Mouse (Mus musculus): ENCODE measurements around the gene Zbtb49. TPM values are rescaled to one million over a fixed set of nuclear protein-coding genes. Genes with fewer than 3 reads are reported as not detected.
A peak's percentile ranks its signal among the peaks of the same experiment; 100 is the strongest.

Zbtb49 gene
- 1 to 10 TPM; 6.8 to 7.0 TPM for total RNA-seq (2021)

DNA sequence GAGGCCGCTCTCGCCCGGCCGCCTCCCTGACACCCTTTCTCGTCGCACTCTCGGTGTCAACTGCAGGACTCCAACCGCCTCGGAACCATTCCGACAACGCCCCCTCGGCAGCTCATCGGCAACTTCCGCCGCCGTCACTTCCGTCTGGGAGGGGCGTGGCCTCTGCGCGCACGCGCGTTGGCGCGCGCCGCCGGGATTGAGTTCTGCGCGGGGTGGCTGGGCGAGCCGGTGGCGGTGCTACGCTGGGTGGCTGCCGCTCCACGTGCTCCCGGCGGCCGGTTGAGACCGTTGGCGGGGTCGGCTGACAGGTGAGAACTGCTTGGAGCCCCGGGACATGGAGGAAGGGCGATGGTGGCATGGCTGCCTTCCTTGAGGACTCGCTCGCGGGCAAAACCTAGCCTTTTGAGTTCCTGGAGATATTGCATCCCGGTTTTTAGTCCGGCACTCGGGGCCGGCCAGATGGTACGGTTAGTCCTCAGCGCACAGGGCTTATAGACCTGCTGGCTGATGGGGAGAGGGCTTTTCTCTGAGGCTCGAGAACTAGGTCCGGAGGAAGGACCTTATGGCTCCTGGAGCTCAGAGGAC is at the start of gene Zbtb49, which contains the start of gene Lyar:
Gene Zbtb49, minus strand, starts transcription at position 130 of the 585 bp plus-strand sequence.
Gene Lyar, plus strand, starts transcription at position 143 of the 585 bp plus-strand sequence.
- intact Hi-C loops (cut with DNase I) = no loop called here
- peak; percentile 95 to 98 for DNase-seq

DNA sequence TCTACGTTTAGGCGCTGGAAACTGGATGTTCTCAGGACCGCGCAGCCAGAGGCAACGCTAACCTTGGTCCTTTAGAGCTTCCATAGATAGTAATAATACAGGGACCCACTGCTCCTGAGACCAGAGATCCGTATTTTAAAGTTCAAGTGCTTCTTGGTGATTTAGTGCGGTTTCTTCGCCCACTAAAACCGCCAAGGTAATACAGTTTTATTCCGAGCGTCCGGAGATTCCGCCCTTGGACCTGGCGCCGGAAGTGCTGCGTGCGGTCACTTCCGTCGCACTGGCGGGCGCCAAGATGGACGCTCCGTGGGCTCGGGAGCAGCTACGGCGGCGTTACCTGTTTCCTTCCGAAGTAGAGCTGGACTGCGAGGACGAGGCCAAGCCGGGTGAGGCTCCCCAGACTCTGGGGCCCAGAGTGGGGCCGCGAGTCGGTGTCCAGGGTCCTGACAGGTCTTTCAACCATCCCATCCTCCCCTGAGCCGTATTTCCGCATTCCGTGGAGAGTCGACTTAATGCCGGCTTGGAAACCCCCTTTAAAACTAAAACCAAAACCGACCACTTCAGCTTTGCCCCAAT is 39.9 kb upstream of the Zbtb49 start, which contains the start of gene Tmem128:
Gene Tmem128, plus strand, starts transcription at position 79 of the 576 bp plus-strand sequence.
- peak; percentile 77 to 81 for DNase-seq
- intact Hi-C loops (cut with DNase I) = no loop called here

DNA sequence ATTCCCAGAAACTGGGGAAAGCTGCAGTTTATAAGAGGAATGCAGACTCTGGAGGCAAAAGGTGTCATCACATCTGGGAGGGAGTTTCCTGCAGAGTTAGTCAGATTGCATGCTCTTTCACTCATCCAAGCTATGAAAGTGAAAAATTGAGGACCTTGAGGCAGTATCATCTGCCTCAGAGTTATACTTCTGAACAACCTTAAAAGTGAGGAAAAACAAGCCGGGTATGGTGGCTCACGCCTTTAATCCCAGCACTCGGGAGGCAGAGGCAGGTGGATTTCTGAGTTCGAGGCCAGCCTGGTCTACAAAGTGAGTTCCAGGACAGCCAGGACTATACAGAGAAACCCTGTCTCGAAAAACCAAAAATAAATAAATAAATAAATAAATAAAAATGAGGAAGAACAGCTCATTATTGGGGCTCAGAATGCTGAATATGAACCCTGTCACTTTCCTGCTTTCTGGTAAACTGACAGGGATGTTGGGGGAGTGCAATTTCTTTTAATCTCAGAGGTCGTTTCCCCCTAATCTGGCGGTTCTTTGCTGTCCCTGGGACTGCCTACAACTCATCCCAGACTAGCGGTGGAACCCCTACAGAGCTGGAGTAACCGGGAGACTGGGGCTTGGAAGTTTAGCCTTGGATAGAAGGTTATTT is 39.3 kb upstream of the Zbtb49 start:
- no peak for DNase-seq
- intact Hi-C loops (cut with DNase I) = no loop called here

DNA sequence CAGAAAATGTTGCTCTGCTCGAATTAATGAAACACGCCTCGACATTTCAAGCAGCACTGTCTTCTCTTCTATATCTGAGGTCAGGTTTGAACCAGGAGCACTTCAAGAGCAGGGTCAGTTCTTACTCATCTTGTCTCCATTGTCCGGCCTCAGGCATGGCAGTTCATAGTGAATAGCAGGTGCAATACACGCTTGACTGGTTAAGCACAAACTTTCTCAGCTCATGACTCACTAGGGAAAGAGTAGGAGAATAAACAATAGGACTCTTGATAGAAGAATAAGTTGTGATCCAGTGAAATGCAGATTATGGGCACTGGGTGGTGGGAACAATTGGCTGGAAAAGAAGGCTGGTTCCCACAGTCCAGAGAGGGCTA is 38.5 kb upstream of the Zbtb49 start:
- intact Hi-C loops (cut with DNase I) = no loop called here

DNA sequence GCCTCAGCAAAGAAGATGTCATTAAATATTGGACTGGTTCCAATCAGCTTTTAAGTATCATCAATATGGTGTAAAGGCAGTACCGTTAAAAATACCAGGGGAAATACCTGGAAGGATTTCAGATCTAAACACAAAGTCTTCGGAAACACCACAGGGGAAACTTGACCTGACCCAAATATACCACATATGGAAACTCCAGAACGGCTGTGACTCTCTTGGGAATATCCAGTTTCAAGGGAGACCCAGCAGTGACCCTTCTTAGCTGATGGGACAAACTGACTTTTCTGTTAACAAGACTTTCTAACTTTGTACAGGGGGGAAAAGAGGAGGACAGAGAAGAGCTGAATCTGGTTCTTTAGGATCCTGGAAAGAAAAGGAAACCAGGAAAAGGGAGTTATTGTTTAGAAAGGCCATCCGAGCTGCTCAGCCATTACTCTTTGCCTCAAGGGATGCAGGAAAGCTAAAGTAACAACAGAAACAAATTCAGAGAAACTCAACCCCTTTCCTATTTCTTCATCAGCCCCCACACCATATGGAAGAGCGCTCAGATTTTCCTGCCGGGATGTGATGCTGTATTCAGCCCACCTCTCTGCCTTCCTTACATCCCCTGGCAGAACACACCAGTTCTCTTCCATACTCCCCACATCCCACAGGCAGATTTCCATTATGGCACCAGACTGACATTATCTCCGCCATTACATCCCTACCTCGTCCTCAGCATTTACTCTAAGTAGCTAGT is 37.9 kb upstream of the Zbtb49 start:
- intact Hi-C loops (cut with DNase I) = no loop called here
- DNase-seq = no peak

More for the DNA sequence above, 38.5 kb upstream of the Zbtb49 start:
- DNase-seq = no peak

DNA sequence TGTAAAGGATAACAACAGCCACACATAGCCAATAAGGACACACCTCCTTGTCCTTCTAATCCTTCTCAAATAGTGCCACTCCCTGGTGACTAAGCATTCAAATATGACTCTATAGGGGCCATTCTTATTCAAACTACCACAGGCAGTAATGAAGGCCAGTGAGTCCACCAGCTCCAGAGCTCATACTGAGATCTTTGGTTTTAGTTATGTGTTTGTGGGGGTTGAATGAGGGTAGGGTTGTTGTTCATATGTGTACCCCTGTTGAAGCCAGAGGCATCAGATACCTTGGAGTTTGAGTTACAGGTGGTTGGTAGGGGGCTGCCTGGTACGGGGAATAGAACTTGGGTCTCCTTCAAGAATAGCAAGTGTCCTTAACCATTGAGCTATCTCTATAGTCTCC is 36.3 kb upstream of the Zbtb49 start:
- intact Hi-C loops (cut with DNase I) = no loop called here
- no peak for DNase-seq

DNA sequence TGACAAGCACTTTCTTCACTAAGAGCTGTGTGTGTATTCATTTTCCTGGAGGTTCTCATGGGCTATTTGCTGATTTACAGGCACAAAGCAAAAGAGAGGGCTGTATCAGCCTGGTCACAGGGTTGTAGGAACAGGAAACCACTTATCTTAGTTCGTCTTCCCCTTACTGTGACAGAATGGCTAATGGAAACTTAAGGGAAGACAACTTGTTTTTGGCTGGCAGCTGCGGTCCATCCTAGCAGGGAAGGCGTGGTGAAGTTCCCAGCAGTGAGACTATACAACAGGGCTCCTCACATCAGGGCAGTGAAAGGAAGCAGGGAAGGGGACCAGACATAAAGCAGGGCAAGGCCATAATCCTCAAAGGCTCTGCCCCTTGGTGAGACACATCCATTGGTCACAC is 35.4 kb upstream of the Zbtb49 start:
- intact Hi-C loops (cut with DNase I) = no loop called here
- DNase-seq = no peak

DNA sequence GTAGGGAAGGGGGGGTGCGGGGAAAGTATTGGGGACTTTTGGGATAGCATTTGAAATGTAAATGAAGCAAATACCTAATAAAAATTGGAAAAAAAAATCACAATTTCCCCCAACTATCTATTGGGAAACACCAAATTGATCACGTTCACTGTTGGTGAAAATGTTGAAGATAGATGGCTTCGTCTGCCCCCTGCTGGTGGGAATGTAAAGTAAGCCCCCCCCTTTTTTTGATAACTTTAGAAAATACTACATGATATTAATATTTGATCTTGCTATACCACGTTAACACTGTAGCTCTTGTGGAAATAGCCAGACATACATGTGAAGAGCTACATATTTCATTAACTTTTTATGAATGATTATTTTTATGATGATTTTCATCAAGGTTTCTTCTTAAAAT is 34.9 kb upstream of the Zbtb49 start:
- DNase-seq = no peak
- intact Hi-C loops (cut with DNase I) = no loop called here

DNA sequence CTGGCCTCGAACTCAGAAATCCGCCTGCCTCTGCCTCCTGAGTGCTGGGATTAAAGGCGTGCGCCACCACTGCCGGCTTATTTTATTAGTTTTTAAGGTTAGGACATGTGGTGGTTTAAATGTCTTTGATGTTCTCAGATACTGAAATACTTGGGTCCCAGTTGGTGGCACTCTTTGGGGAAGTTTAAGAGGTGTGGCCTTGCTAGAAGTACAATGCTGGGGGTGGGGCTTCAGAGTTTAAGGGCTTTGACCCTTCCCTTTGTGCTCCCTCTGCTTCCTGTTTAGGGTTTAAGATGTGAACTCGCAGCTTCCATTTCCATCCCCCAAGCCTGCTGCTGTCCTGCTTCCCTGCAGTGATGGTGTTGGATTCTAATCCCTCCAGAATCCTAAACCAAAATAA is 21.7 kb upstream of the Zbtb49 start:
- intact Hi-C loops (cut with DNase I) = no loop called here
- DNase-seq = no peak

DNA sequence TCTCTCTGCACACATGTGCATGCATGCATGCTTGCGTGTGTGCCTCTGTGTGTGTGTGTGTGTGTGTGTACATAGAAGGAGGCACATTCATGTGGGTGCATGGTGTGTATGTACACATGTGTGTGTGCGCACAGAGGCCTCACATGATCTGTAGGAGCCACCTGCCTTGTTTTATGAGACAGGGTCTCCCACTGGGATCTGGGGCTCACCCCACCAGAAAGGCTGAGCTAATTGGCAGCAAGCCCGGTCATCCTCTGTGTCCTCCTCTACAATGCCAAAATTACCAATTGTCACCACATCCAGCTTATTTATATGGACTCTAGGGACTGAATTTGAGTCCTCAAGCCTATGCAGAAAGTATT is 21.2 kb upstream of the Zbtb49 start:
- DNase-seq = no peak
- intact Hi-C loops (cut with DNase I) = no loop called here

DNA sequence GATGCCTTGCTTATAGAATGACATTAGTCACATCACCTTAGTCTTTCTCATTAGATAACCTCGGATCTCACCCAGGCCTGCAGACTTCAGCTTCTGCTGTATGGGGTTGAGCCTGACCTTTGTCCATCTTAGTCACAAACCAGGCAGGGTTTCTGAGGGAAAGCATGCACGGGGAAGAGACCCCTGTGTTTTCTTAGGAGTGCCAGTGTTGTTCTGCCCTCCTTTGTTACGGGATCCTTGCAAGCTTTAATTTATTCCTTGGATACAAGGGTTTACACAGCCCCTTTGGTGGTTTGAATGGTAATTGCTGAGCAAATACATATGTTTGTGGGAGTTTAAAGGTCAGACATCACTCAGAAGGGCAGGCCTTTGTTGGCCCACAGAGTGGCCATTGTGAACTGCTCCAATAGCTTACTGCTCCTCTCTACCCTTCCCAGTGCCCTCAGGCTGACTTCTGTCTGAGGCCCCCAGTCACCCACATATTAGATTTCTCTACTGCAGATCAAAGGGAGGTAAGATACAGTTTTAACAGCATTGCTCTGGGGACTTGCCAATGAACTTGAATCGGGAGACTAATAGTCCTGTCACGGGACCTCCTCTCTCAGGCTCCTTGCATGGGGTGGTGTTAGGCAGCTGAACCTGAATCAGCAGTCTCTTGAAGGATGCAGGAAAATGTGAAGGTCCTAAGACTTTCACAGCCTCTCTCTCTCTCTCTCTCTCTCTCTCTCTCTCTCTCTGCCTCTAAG is 20.6 kb upstream of the Zbtb49 start:
- intact Hi-C loops (cut with DNase I) = no loop called here
- DNase-seq = no peak

DNA sequence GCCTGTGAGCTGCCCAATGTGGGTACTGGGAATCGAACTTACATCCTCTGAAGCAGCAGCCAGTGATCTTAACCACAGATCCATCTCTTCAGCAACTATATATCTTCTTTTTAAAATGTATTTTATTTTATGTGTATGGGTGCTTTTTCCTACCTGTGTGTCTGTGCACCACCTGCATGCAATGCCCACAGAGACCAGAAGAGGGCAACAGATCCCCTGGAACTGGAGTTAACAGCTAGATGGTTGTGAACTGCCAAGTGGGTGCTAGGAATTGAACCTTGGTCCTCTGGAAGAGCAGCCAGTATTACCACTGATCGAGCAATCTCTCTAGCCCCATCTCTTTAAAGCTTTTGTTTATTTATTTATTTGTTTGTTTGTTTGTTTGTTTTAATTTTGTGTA is 16.4 kb upstream of the Zbtb49 start:
- intact Hi-C loops (cut with DNase I) = no loop called here
- DNase-seq = no peak

DNA sequence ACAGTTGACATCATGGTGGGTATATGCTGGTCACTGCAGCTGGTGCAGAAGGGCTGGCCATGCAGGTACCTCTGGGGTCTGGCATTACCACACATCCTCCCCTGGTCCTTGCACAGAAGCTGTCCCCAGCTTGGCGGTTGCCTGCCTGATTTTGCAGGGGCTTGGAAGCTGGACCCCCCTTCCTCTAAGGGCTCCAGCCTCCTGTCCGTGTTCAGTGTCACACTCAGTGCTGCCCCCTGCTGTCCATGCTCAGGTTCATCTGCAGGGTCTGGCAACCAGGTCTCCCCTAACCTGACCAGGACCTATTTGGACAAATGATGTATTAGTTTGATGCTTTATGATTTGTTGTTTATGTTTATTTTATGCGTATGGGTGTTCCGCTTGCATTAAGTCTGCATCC is 15.2 kb upstream of the Zbtb49 start:
- peak; percentile 23 to 53 for DNase-seq
- intact Hi-C loops (cut with DNase I) = no loop called here

DNA sequence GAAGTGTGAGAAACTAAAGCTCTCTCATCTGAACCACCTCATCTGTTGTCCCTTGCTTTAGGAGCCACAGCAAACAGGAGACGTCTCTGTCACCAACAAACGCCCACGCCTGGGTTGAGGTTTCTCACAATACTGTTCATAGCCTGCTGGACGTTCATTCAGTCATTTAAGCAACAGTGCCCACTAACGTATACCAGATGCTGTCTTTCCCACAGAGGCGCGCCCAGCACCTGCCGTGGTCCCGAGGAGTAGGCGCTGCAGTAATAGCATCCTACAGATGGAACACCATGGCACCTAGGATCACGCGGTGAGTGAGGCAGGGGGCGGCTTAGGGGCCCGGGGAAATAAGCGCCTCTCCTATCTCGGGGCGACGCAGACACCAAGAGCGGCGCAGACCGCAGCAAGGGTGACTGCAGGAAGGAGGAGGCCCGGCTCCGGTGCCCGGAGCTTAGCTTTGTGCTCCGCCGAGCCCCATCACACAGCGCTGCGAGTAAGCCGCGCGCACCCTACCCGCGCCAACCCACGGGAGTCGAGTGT is 418 bp downstream of the Zbtb49 start:
- intact Hi-C loops (cut with DNase I) = no loop called here
- no peak for DNase-seq

DNA sequence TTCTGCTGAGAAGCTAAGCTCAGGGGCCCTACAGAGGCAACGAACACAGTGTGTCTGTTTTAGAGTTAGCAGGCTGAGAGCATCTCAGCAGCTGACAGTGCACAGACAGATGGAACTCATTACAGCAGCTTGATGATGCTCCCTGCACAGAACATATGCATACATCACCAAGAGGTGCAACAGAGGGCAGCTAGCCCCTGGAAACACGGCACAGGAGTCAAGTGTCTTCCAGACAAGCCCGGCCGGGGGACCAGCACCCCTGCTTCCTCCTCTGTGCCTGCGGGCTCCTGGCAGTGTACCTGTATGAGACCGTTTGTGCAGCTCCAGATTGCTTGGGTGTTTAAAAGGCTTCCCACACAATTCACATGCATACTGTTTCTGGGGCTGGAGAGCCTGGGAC is 7.2 kb downstream of the Zbtb49 start:
- DNase-seq = no peak
- intact Hi-C loops (cut with DNase I) = no loop called here

DNA sequence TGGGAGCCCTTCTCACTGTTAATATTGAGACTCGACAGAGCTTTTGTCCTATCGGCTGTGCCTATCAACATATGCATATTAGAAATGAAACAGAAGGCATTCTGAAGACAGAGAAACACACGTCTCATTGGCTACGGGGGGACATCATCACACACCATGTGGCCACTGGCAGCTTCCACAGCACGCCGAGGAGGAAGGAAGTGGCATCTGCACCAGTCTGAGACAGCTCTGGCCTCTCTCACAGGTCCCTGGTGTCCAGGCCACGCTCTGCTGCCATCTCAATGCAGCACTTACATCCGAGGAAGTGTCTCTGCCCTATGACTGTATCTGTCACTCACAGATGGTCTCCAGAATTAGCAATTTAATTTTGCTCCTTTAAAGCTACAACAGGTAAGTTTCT is 8.6 kb downstream of the Zbtb49 start:
- no peak for DNase-seq
- intact Hi-C loops (cut with DNase I) = no loop called here

DNA sequence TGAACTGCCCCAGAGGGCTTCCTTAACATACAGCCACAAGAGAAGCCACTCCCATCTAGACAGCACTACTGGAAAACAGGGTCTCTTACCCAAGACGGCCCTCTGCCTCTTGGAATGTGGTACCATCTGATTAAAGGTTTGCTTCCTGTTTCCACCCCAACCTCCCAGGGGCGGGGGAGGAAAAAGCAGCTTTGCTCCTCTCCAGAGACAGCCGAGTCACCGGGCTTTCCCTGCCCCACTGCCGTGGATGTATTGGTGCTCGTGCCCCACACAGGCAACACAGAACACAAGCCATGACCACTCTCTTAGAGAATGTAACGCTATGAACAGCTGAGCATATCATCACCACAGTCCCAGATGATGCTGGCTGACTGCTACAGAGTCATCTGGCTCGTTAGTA is 11.3 kb downstream of the Zbtb49 start:
- no peak for DNase-seq

DNA sequence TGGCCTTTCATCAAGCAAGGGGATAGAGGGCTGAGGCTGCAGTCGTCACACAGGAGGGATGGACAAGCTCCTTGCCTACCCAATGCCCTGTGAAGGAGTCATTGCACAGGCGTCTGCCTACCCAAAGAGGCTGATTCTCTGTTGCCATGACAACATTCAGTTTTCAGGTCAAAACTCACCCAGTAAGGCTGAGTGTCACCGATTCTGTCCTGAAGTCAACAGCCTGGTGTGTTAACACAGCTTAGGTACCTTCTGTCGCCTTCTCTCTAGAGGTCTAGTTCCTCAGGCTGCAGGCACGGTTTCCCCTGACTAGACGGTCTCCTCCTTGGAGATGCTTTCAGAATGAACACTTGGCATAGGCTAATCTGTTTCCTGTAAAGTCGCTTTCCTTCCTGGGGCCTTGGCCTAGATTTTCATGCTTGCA is 14.9 kb downstream of the Zbtb49 start:
- no peak for DNase-seq
- intact Hi-C loops (cut with DNase I) = no loop called here

More for the DNA sequence above, 11.3 kb downstream of the Zbtb49 start:
- intact Hi-C loops (cut with DNase I) = no loop called here

DNA sequence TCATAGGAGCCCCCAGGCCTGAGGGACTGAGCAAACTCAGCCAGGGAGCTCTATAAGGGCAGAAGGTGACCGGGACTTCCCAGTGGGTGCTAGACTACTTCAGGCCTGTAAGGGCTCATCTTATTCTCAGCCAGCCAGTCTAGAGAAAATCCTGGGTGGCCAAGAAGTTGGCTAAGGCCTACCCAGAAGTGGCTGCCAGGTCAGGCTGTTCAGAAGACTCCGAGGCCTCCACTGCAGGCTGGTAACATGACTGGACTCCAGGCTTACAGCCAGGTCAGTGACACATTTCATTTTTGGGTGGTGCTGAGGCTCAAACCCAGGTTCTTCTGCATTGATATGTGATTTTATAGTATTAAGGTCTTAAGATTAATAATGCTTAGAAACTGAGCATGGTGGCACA is 20.6 kb downstream of the Zbtb49 start:
- DNase-seq = no peak
- intact Hi-C loops (cut with DNase I) = loop anchor here (5.0 to 10.0 kb wide), 2 partner anchors 382 to 905 kb away; no protein-coding TSS in a partner anchor

DNA sequence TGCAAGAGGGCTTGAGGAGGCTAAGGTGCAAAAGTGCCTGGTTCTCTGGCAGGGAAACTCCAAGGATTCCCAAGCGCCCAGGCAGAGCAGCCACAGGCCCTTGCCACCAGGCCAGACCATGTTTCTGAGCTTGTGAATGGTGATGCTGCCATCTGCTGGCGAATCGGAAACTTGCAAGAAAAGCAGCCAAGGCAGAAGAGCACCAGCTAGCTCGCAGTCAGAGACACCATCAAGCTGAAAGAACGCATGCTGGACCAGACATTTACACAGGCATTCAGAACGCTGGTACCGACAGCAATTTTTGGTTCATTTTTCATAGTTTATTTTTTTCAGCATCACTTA is 22.8 kb downstream of the Zbtb49 start:
- intact Hi-C loops (cut with DNase I) = loop anchor here (5.0 to 10.0 kb wide), 2 partner anchors 380 to 903 kb away; no protein-coding TSS in a partner anchor
- DNase-seq = peak; percentile 86 to 92

All from heart, postnatal 10 days (tissue).